Mouse (Mus musculus) kidney, embryonic 15.5 days (tissue): ENCODE measurements around the gene Nrcam. TPM values are rescaled to one million over a fixed set of nuclear protein-coding genes. Genes with fewer than 3 reads are reported as not detected.
A peak's percentile ranks its signal among the peaks of the same experiment; 100 is the strongest.

ENCODE experiments used
- ATAC-seq: fragments of 200-750 bp; cut with Nextera tagmentation; replicated peaks from 2 replicates; pipeline ENCODE4 v1.8.0; 2017; ENCODE audit warnings: moderate TSS enrichment; ENCODE audit not compliant: low FRiP score
- H3K27ac ChIP-seq: fragments of 300-500 bp; sonication (generic); 2 replicates; pipeline ENCODE4 v1.5.1; 2015; ENCODE audit warnings: mild to moderate bottlenecking, inconsistent platforms
- H3K27me3 ChIP-seq: fragments of 300-500 bp; sonication (generic); 2 replicates; pipeline ENCODE4 v1.6.1; 2015; ENCODE audit warnings: inconsistent platforms
- H3K36me3 ChIP-seq: fragments of 300-500 bp; sonication (generic); 2 replicates; pipeline ENCODE4 v1.6.1; 2015; ENCODE audit warnings: inconsistent platforms
- H3K4me1 ChIP-seq: fragments of 300-500 bp; sonication (generic); 2 replicates; pipeline ENCODE4 v1.6.1; 2015; ENCODE audit warnings: inconsistent platforms
- H3K4me2 ChIP-seq: fragments of 300-500 bp; sonication (generic); 2 replicates; pipeline ENCODE4 v1.6.1; 2015; ENCODE audit warnings: moderate library complexity, mild to moderate bottlenecking, inconsistent platforms
- H3K4me3 ChIP-seq: fragments of 300-500 bp; sonication (generic); replicated peaks from 2 replicates; pipeline ENCODE4 v1.5.1; 2015; ENCODE audit warnings: mild to moderate bottlenecking, inconsistent platforms
- H3K9ac ChIP-seq: fragments of 300-500 bp; sonication (generic); 2 replicates; pipeline ENCODE4 v1.6.1; 2015; ENCODE audit warnings: mild to moderate bottlenecking, inconsistent platforms
- H3K9me3 ChIP-seq: fragments of 300-500 bp; sonication (generic); replicated peaks from 2 replicates; pipeline ENCODE4 v1.6.1; 2016; ENCODE audit warnings: inconsistent platforms
- WGBS: fragments of 180-500 bp; shearing (Covaris S2); methylation state at CpG from one replicate; pipeline ENCODE4 v1.1.7; 2015; ENCODE audit warnings: mixed read lengths; 5-methylcytosine and 5-hydroxymethylcytosine counted together
- polyA plus RNA-seq: library from polyadenylated mRNA; unstranded; fragments of >200 nt; fragmentation: Nextera tagmentation; extraction: Ambion mirVana; gene quantifications from 2 replicates; pipeline ENCODE4 v1.2.1, GENCODE M21; 2015

The Nrcam gene
- polyA plus RNA-seq, 1 experiment from 2014 or later: 10.8 TPM

GRCm38 (mm10) chr12:44329316-44330215 lies 881 bp downstream of the Nrcam start:
- ATAC-seq: peak; percentile 72
- no peaks in the 10 kb centered on the region for H3K36me3 ChIP-seq

GRCm38 (mm10) chr12:44330216-44330719 lies 1.6 kb downstream of the Nrcam start:
- Histone ChIP-seq H3K9ac (no peak overlapping the region), H3K4me3 (peak overlapping the region; percentile 71), H3K4me1 (peaks cover 10% of the 10 kb centered on the region), H3K4me2 (peak overlapping the region; percentile 89), H3K9me3 (no peaks in the 10 kb centered on the region), H3K27ac (no peak overlapping the region), H3K27me3 (peaks cover 22% of the 10 kb centered on the region), H3K36me3 (no peaks in the 10 kb centered on the region)
- 1% methylated on average over 9 of the region's 9 CpGs for WGBS
- no peak for ATAC-seq

More at GRCm38 (mm10) chr12:44329316-44330215, 881 bp downstream of the Nrcam start:
- no peaks in the 10 kb centered on the region for H3K9me3 ChIP-seq
- H3K9ac ChIP-seq: peak overlapping the region; percentile 48
- under 1% methylated on average over 61 of the region's 61 CpGs for WGBS
- H3K27ac ChIP-seq: peak overlapping the region; percentile 54
- H3K27me3 ChIP-seq: peaks cover 22% of the 10 kb centered on the region
- H3K4me2 ChIP-seq: peak overlapping the region; percentile 89
- peaks cover 10% of the 10 kb centered on the region for H3K4me1 ChIP-seq
- peak overlapping the region; percentile 71 for H3K4me3 ChIP-seq

- Histone ChIP-seq H3K9ac (no peak overlapping the region), H3K4me1 (no peaks in the 10 kb centered on the region), H3K4me3 (no peak overlapping the region), H3K27me3 (no peaks in the 10 kb centered on the region; the same call in 1 of the 2 replicates), H3K9me3 (no peaks in the 10 kb centered on the region), H3K36me3 (no peaks in the 10 kb centered on the region), H3K27ac (no peak overlapping the region), H3K4me2 (no peak overlapping the region)
- ATAC-seq: no peak
- WGBS: 92% methylated on average over 2 of the region's 2 CpGs
These were observed 8.5 kb downstream of the Nrcam start for GRCm38 (mm10) chr12:44337136-44337640.

- WGBS: 45% methylated on average over 8 of the region's 8 CpGs
- Histone ChIP-seq H3K36me3 (no peaks in the 10 kb centered on the region), H3K4me1 (no peaks in the 10 kb centered on the region), H3K27me3 (no peaks in the 10 kb centered on the region), H3K9me3 (no peaks in the 10 kb centered on the region), H3K9ac (no peak overlapping the region), H3K4me2 (no peak overlapping the region), H3K4me3 (no peak overlapping the region), H3K27ac (no peak overlapping the region)
- ATAC-seq: no peak
These were observed 9.5 kb downstream of the Nrcam start for GRCm38 (mm10) chr12:44338195-44338622.

GRCm38 (mm10) chr12:44344075-44344474 lies 15.4 kb downstream of the Nrcam start:
- Histone ChIP-seq H3K4me2 (no peak overlapping the region), H3K27ac (no peak overlapping the region), H3K9ac (no peak overlapping the region), H3K27me3 (no peaks in the 10 kb centered on the region), H3K4me3 (no peak overlapping the region), H3K4me1 (no peaks in the 10 kb centered on the region), H3K9me3 (no peaks in the 10 kb centered on the region), H3K36me3 (no peaks in the 10 kb centered on the region)
- WGBS: 63% methylated on average over 6 of the region's 6 CpGs
- no peak for ATAC-seq

GRCm38 (mm10) chr12:44345251-44345650 lies 16.6 kb downstream of the Nrcam start:
- Histone ChIP-seq H3K4me1 (no peaks in the 10 kb centered on the region), H3K9me3 (no peaks in the 10 kb centered on the region), H3K36me3 (no peaks in the 10 kb centered on the region), H3K4me2 (no peak overlapping the region), H3K27me3 (no peaks in the 10 kb centered on the region), H3K4me3 (no peak overlapping the region), H3K9ac (no peak overlapping the region), H3K27ac (no peak overlapping the region)
- 64% methylated on average over 5 of the region's 5 CpGs for WGBS
- no peak for ATAC-seq

- Histone ChIP-seq H3K27ac (no peak overlapping the region), H3K4me1 (no peaks in the 10 kb centered on the region), H3K4me3 (no peak overlapping the region), H3K4me2 (no peak overlapping the region), H3K9ac (no peak overlapping the region), H3K36me3 (no peaks in the 10 kb centered on the region), H3K9me3 (no peaks in the 10 kb centered on the region), H3K27me3 (no peaks in the 10 kb centered on the region)
- no peak for ATAC-seq
- WGBS: 78% methylated on average over 3 of the region's 3 CpGs
These were observed 17.5 kb downstream of the Nrcam start for GRCm38 (mm10) chr12:44346143-44346542.

- Histone ChIP-seq H3K4me1 (no peaks in the 10 kb centered on the region), H3K4me2 (no peak overlapping the region), H3K27me3 (no peaks in the 10 kb centered on the region), H3K4me3 (no peak overlapping the region), H3K27ac (no peak overlapping the region), H3K9ac (no peak overlapping the region), H3K36me3 (no peaks in the 10 kb centered on the region), H3K9me3 (no peaks in the 10 kb centered on the region)
- WGBS: 78% methylated on average over 4 of the region's 4 CpGs
- ATAC-seq: no peak
These were observed 26.4 kb downstream of the Nrcam start for GRCm38 (mm10) chr12:44355116-44355515.

GRCm38 (mm10) chr12:44357460-44357859 lies 28.8 kb downstream of the Nrcam start:
- no peak for ATAC-seq
- Histone ChIP-seq H3K9ac (no peak overlapping the region), H3K36me3 (no peaks in the 10 kb centered on the region), H3K4me1 (no peaks in the 10 kb centered on the region), H3K27ac (no peak overlapping the region), H3K4me3 (no peak overlapping the region), H3K4me2 (no peak overlapping the region), H3K9me3 (no peaks in the 10 kb centered on the region), H3K27me3 (no peaks in the 10 kb centered on the region)
- WGBS: 25% methylated on average over 3 of the region's 3 CpGs

GRCm38 (mm10) chr12:44357881-44358280 lies 29.2 kb downstream of the Nrcam start:
- ATAC-seq: no peak
- Histone ChIP-seq H3K27me3 (no peaks in the 10 kb centered on the region), H3K36me3 (no peaks in the 10 kb centered on the region), H3K4me1 (no peaks in the 10 kb centered on the region), H3K4me2 (no peak overlapping the region), H3K9ac (no peak overlapping the region), H3K4me3 (no peak overlapping the region), H3K27ac (no peak overlapping the region), H3K9me3 (no peaks in the 10 kb centered on the region)
- 75% methylated on average over 1 of the region's 1 CpGs for WGBS

- Histone ChIP-seq H3K4me2 (no peak overlapping the region), H3K9ac (no peak overlapping the region), H3K27ac (no peak overlapping the region), H3K4me1 (no peaks in the 10 kb centered on the region), H3K9me3 (no peaks in the 10 kb centered on the region), H3K4me3 (no peak overlapping the region), H3K36me3 (no peaks in the 10 kb centered on the region), H3K27me3 (no peaks in the 10 kb centered on the region)
- WGBS: 75% methylated on average over 3 of the region's 3 CpGs
- ATAC-seq: no peak
These were observed 42.5 kb downstream of the Nrcam start for GRCm38 (mm10) chr12:44371076-44371710.

GRCm38 (mm10) chr12:44375956-44376355 lies 47.3 kb downstream of the Nrcam start:
- H3K27me3 ChIP-seq: no peaks in the 10 kb centered on the region
- H3K4me3 ChIP-seq: no peak overlapping the region
- no peaks in the 10 kb centered on the region for H3K9me3 ChIP-seq
- no peak overlapping the region for H3K27ac ChIP-seq
- no peak overlapping the region for H3K4me2 ChIP-seq
- no peak overlapping the region for H3K9ac ChIP-seq
- ATAC-seq: no peak
- H3K4me1 ChIP-seq: no peaks in the 10 kb centered on the region
- no peaks in the 10 kb centered on the region for H3K36me3 ChIP-seq
- WGBS: 91% methylated on average over 6 of the region's 6 CpGs
